Mouse (Mus musculus) lung, postnatal 4 days (tissue): Measurements from ENCODE around the gene Sipa1l2.
A peak's percentile ranks its signal among the peaks of the same experiment; 100 is the strongest.

Experiments used
- DNase-seq, 2 experiments: peaks; one replicate each; pipeline ENCODE4 v3.0.0; 2021

Sipa1l2 gene

GRCm38 (mm10) chr8:125391271-125391670, 178.3 kb downstream of the Sipa1l2 start:
- DNase-seq: no peak

GRCm38 (mm10) chr8:125390506-125390895, 179.1 kb downstream of the Sipa1l2 start:
- no peak for DNase-seq

- DNase-seq: peak; percentile 59 to 81
These were observed 179.7 kb downstream of the Sipa1l2 start for GRCm38 (mm10) chr8:125389756-125390505.

- peak; percentile 59 to 81 for DNase-seq
These were observed 180.3 kb downstream of the Sipa1l2 start for GRCm38 (mm10) chr8:125389280-125389679.

GRCm38 (mm10) chr8:125388404-125389180, 181.0 kb downstream of the Sipa1l2 start:
- DNase-seq: no peak

- DNase-seq: peak; percentile 36 to 78
These were observed 184.0 kb downstream of the Sipa1l2 start for GRCm38 (mm10) chr8:125385519-125386150.

- no peak for DNase-seq
These were observed 184.9 kb downstream of the Sipa1l2 start for GRCm38 (mm10) chr8:125384551-125385183.

GRCm38 (mm10) chr8:125381674-125382073, 187.9 kb downstream of the Sipa1l2 start:
- DNase-seq: no peak

GRCm38 (mm10) chr8:125379939-125380338, 189.7 kb downstream of the Sipa1l2 start:
- no peak for DNase-seq

GRCm38 (mm10) chr8:125379156-125379555, 190.5 kb downstream of the Sipa1l2 start:
- DNase-seq: no peak

- no peak for DNase-seq
These were observed 191.9 kb downstream of the Sipa1l2 start for GRCm38 (mm10) chr8:125377704-125378103.

GRCm38 (mm10) chr8:125376448-125376845, 193.2 kb downstream of the Sipa1l2 start:
- no peak for DNase-seq

GRCm38 (mm10) chr8:125375659-125376447, 193.8 kb downstream of the Sipa1l2 start:
- DNase-seq: no peak

- DNase-seq: no peak
These were observed 197.0 kb downstream of the Sipa1l2 start for GRCm38 (mm10) chr8:125372596-125372995.

GRCm38 (mm10) chr8:125369491-125370236, 199.9 kb downstream of the Sipa1l2 start:
- DNase-seq: peak; percentile 52 to 76

- DNase-seq: no peak
These were observed 201.1 kb downstream of the Sipa1l2 start for GRCm38 (mm10) chr8:125368341-125369035.
